Mouse (Mus musculus): Measurements from ENCODE around the gene Tpm1. TPM values are rescaled to one million over a fixed set of nuclear protein-coding genes. Genes with fewer than 3 reads are reported as not detected.
A peak's percentile ranks its signal among the peaks of the same experiment; 100 is the strongest.

The Tpm1 gene
- total and polyA plus RNA-seq, 2 experiments from 2014 or later, result 124 to 177 TPM

DNA sequence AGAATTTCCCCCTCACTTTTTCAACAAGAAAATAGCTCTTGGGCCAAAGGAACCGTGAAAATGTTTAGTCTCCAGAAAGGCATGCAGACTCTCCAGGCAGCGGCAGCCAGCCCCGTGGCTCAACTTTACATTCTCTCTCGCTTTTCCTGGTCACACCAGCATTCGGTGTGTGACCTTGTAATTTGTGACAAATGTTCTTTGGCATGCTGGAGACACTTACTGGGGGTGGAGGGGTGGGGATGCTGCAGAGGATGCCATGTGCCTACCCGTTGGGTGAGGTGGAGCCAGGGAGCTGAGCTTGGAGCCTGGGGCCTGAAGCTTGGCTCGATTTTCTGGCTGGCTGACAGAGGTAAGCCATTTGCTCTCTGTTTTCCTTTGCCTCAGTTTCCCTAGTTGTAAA is 22.4 kb upstream of the Tpm1 start:
- TF ChIP-seq CTCF (IDR thresholded peaks at IDR 0.05), result no peak
- no peak overlapping the region for H3K4me3 ChIP-seq (ENCODE audit: low read depth, low read length)
- no peaks in the 10 kb centered on the region for H3K4me1 ChIP-seq (ENCODE audit: insufficient read depth, low read length)
- H3K36me3 ChIP-seq (ENCODE audit: insufficient read depth, low read length), result no peaks in the 10 kb centered on the region
- no peak for DNase-seq (ENCODE audit: low spot score)
- WGBS, result 37% methylated on average over 7 of the region's 7 CpGs
- no peak overlapping the region for H3K9ac ChIP-seq (replicated peaks; ENCODE audit: low read length, poor library complexity, severe bottlenecking)
- H3K27me3 ChIP-seq (ENCODE audit: insufficient read depth, low read length), result no peaks in the 10 kb centered on the region
- H3K27ac ChIP-seq (ENCODE audit: low read depth, low read length), result no peak overlapping the region
- no peaks in the 10 kb centered on the region for H3K9me3 ChIP-seq (ENCODE audit: low read length)
- no peak for ATAC-seq (ENCODE audit: low FRiP score)
- H3K4me2 ChIP-seq (ENCODE audit: low read depth, low read length, poor library complexity, severe bottlenecking), result no peak overlapping the region

GRCm38 (mm10) chr9:67071103-67071502 is 21.9 kb upstream of the Tpm1 start:
- Histone ChIP-seq H3K9me3 (ENCODE audit: low read length) (no peaks in the 10 kb centered on the region), H3K9ac (replicated peaks; ENCODE audit: low read length, poor library complexity, severe bottlenecking) (no peak overlapping the region), H3K4me1 (ENCODE audit: insufficient read depth, low read length) (no peaks in the 10 kb centered on the region), H3K36me3 (ENCODE audit: insufficient read depth, low read length) (no peaks in the 10 kb centered on the region), H3K27ac (ENCODE audit: low read depth, low read length) (no peak overlapping the region), H3K27me3 (ENCODE audit: insufficient read depth, low read length) (no peaks in the 10 kb centered on the region), H3K4me2 (ENCODE audit: low read depth, low read length, poor library complexity, severe bottlenecking) (no peak overlapping the region), H3K4me3 (ENCODE audit: low read depth, low read length) (no peak overlapping the region)
- ATAC-seq (ENCODE audit: low FRiP score), result no peak
- no peak for TF ChIP-seq CTCF (IDR thresholded peaks at IDR 0.05)
- no peak for DNase-seq (ENCODE audit: low spot score)
- 42% methylated on average over 6 of the region's 6 CpGs for WGBS

- DNase-seq (ENCODE audit: low spot score) (no peak), ATAC-seq (ENCODE audit: low FRiP score) (no peak)
- Histone ChIP-seq H3K9ac (replicated peaks; ENCODE audit: low read length, poor library complexity, severe bottlenecking) (no peak overlapping the region), H3K36me3 (ENCODE audit: insufficient read depth, low read length) (no peaks in the 10 kb centered on the region), H3K27me3 (ENCODE audit: insufficient read depth, low read length) (no peaks in the 10 kb centered on the region), H3K9me3 (ENCODE audit: low read length) (no peaks in the 10 kb centered on the region), H3K4me1 (ENCODE audit: insufficient read depth, low read length) (no peaks in the 10 kb centered on the region), H3K4me3 (ENCODE audit: low read depth, low read length) (no peak overlapping the region), H3K27ac (ENCODE audit: low read depth, low read length) (no peak overlapping the region), H3K4me2 (ENCODE audit: low read depth, low read length, poor library complexity, severe bottlenecking) (no peak overlapping the region)
- TF ChIP-seq CTCF (IDR thresholded peaks at IDR 0.05), result no peak
- 97% methylated on average over 6 of the region's 6 CpGs for WGBS
Observed at GRCm38 (mm10) chr9:67066616-67067015, 17.4 kb upstream of the Tpm1 start.

GRCm38 (mm10) chr9:67059714-67060113 is 10.5 kb upstream of the Tpm1 start:
- 88% methylated on average over 12 of the region's 12 CpGs for WGBS
- Histone ChIP-seq H3K9ac (replicated peaks; ENCODE audit: low read length, poor library complexity, severe bottlenecking) (no peak overlapping the region), H3K9me3 (ENCODE audit: low read length) (no peaks in the 10 kb centered on the region), H3K4me3 (ENCODE audit: low read depth, low read length) (no peak overlapping the region), H3K27ac (ENCODE audit: low read depth, low read length) (no peak overlapping the region), H3K27me3 (ENCODE audit: insufficient read depth, low read length) (no peaks in the 10 kb centered on the region), H3K36me3 (ENCODE audit: insufficient read depth, low read length) (no peaks in the 10 kb centered on the region), H3K4me2 (ENCODE audit: low read depth, low read length, poor library complexity, severe bottlenecking) (no peak overlapping the region), H3K4me1 (ENCODE audit: insufficient read depth, low read length) (no peaks in the 10 kb centered on the region)
- DNase-seq (ENCODE audit: low spot score) (no peak), ATAC-seq (ENCODE audit: low FRiP score) (no peak)
- no peak for TF ChIP-seq CTCF (IDR thresholded peaks at IDR 0.05)

DNA sequence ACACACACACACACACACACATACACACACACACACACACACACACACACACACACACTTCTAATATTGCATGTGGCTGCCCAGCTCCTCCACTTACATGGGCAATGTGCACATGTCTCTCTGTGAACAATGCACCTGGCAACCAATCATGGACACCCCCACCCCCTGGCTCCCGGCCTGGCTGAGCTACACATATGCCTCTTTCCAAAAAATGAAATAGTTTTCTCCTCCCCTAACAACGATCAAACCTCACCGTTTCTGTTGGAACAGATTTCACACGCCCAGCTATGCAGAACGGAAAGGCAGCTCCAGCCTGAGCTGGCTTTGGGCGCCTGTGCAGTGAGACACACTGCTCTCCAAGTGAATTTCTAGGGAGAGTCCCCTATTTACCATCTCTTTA is 9.2 kb upstream of the Tpm1 start:
- H3K27ac ChIP-seq (ENCODE audit: low read depth, low read length), result no peak overlapping the region
- no peak overlapping the region for H3K9ac ChIP-seq (replicated peaks; ENCODE audit: low read length, poor library complexity, severe bottlenecking)
- DNase-seq (ENCODE audit: low spot score) (peak; percentile 58), ATAC-seq (ENCODE audit: low FRiP score) (no peak)
- TF ChIP-seq CTCF (IDR thresholded peaks at IDR 0.05), result no peak
- no peak overlapping the region for H3K4me2 ChIP-seq (ENCODE audit: low read depth, low read length, poor library complexity, severe bottlenecking)
- no peak overlapping the region for H3K4me3 ChIP-seq (ENCODE audit: low read depth, low read length)
- no peaks in the 10 kb centered on the region for H3K4me1 ChIP-seq (ENCODE audit: insufficient read depth, low read length)
- H3K9me3 ChIP-seq (ENCODE audit: low read length), result no peaks in the 10 kb centered on the region
- no peaks in the 10 kb centered on the region for H3K27me3 ChIP-seq (ENCODE audit: insufficient read depth, low read length)
- WGBS, result 55% methylated on average over 6 of the region's 6 CpGs
- H3K36me3 ChIP-seq (ENCODE audit: insufficient read depth, low read length), result no peaks in the 10 kb centered on the region

DNA sequence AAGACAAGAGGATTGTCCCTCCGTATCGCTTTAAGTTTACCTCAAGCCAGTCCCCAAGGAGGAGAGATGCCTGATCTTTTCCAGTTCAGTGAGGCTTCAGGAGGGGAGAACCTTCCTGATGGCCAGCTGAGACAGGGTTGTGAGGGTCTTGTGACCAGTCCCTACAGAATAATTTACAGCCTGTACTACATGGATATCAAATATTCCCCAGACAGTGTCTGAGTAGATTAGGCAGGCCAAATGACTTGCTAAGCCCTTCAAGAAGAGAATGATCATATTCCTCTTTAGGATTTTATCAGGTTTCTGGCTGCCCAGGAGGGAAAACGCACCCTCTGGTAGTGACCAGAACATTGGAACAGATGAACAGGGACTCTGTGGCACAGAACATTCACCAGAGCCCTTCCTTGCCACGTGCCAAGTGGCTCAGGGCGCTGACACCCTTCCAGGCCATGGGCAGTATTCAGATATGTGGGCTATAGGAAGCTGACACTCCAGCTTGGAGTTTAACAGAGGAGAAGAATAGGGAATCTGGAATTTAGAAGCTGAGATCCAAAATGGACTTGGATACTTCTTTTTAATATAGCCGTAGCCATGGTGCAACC is 1.6 kb upstream of the Tpm1 start:
- Histone ChIP-seq H3K4me3 (ENCODE audit: low read depth, low read length) (no peak overlapping the region), H3K4me2 (ENCODE audit: low read depth, low read length, poor library complexity, severe bottlenecking) (no peak overlapping the region), H3K9me3 (ENCODE audit: low read length) (no peaks in the 10 kb centered on the region), H3K4me1 (ENCODE audit: insufficient read depth, low read length) (peaks cover 11% of the 10 kb centered on the region; the same call in 1 of the 2 replicates), H3K27me3 (ENCODE audit: insufficient read depth, low read length) (peaks cover 13% of the 10 kb centered on the region), H3K9ac (replicated peaks; ENCODE audit: low read length, poor library complexity, severe bottlenecking) (no peak overlapping the region), H3K27ac (ENCODE audit: low read depth, low read length) (no peak overlapping the region), H3K36me3 (ENCODE audit: insufficient read depth, low read length) (no peaks in the 10 kb centered on the region)
- no peak for TF ChIP-seq CTCF (IDR thresholded peaks at IDR 0.05)
- ATAC-seq (ENCODE audit: low FRiP score) (no peak), DNase-seq (ENCODE audit: low spot score) (no peak)
- 81% methylated on average over 6 of the region's 6 CpGs for WGBS
